Mouse (Mus musculus) ZHBTc4 (cell line): ENCODE data around the gene Unk.
A peak's percentile ranks its signal among the peaks of the same experiment; 100 is the strongest.
"Not testable (repeated sequence)": the region's sequence is repeated elsewhere in the genome, so short reads cannot be mapped to it uniquely, and the experiment has no call there.

Experiments
- DNase-seq: peaks from one replicate; pipeline ENCODE4 v3.0.0-alpha.2; 2011; ENCODE audit warnings: low read depth, low spot score

Gene Unk

GRCm38 (mm10) chr11:116087194-116088130 lies 57.3 kb downstream of the Unk start:
- peak; percentile 89 for DNase-seq

DNA sequence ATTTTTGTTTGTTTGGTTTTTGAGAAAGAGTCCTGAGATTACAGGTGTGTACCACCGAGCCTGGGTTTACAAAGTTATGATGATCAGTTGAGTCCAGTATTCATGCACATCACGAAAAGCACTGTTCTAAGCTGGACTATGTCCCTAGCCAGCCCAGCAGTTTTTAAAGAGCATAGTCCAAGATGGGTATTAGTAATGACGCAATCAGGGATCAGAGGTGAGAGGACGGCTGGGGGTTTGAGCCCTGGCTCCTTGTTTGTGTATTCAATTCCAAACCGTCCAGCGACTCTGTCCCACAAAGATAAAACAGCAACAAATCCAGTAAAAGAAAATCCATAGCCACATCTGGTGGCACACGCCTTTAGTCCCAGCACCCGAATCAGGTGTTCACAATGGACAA lies 58.1 kb downstream of the Unk start:
- DNase-seq = no peak

DNA sequence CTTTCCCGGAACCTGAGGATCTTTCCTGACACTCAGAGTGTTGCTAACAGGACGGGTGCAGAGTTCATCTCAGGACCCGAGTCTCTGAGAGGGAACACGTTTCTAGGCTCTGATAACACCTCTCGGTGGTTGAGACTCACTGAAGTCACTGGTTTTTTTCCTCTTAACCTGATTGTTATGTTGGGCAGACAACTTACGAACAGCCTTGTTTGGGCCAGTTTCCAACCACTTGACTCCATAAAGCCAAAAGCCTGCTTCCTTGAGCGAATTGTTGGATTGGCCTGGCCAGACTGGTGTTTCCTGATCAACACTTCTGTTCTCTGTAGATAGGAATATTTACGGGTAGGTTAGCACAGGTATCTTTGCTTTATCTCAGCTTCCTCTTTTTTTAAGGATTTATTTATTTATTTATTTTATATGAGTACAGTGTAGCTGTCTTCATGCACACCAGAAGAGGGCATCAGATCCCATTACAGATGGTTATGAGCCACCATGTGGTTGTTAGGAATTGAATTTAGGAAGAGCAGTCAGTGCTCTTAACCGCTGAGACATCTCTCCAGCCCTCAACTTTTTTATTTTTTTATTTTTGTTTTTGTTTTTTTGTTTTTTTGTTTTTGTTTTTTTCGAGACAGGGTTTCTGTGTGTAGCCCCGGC lies 58.7 kb downstream of the Unk start:
- no peak for DNase-seq

- no peak for DNase-seq
Measured at GRCm38 (mm10) chr11:116089545-116089944, 59.4 kb downstream of the Unk start.

GRCm38 (mm10) chr11:116091591-116091990 lies 61.5 kb downstream of the Unk start:
- no peak for DNase-seq

GRCm38 (mm10) chr11:116092959-116093358 lies 62.8 kb downstream of the Unk start:
- not testable (repeated sequence) for DNase-seq

DNA sequence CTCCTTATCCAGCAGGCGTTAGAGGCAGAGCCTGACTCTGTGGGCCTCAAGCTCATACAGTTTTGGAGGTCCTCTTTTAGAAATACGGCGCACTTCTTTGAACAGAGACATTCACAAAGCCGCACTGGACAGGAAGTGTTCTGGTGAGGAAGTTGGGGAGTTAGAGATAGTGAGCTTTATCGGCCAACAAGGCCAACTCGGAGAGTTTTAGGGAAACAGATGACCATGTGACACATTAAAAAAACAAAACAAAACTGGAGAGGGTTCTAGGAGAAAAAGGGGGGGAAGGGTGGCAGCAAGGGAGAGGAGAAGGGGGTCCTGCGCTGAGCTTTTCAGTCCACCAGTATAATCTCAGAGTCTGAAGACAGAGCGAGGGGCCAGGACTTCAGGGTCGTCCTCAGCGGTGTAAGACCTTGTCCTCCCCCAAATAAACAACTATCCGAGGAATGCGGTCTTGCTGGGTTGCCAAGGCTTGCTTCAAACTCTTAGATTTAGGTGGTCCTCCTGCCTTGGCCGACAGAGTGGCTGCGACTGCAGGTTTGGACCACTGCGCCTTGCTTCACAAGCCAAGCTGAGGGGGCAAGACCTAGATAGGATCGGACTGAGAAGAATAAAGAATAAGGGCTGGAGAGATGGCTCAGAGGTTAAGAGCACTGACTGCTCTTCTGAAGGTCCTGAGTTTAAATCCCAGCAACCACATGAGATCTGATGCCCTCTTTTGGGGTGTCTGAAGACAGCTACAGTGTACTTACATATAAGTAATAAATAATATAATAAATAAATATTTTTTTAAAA lies 63.8 kb downstream of the Unk start:
- DNase-seq = no peak

DNA sequence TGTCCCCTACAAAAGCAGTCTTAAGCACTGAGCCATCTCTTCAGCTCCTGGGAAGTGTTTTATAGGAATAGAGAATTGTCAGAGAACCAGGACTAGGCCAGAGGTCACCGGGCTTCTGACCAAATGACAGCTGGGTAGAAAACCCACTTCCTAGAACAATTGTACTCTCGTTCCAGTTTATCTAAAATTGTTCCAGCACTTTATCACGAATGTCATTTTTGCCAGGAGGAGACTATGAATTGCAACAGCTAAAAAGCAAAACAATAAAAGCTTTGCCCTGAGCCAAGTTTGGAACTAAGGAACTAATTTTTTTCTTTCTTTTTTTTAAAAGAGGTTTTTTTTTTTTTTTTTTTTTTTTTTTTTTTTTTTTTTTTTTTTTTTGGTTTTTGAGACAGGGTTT lies 65.5 kb downstream of the Unk start:
- DNase-seq = no peak

DNA sequence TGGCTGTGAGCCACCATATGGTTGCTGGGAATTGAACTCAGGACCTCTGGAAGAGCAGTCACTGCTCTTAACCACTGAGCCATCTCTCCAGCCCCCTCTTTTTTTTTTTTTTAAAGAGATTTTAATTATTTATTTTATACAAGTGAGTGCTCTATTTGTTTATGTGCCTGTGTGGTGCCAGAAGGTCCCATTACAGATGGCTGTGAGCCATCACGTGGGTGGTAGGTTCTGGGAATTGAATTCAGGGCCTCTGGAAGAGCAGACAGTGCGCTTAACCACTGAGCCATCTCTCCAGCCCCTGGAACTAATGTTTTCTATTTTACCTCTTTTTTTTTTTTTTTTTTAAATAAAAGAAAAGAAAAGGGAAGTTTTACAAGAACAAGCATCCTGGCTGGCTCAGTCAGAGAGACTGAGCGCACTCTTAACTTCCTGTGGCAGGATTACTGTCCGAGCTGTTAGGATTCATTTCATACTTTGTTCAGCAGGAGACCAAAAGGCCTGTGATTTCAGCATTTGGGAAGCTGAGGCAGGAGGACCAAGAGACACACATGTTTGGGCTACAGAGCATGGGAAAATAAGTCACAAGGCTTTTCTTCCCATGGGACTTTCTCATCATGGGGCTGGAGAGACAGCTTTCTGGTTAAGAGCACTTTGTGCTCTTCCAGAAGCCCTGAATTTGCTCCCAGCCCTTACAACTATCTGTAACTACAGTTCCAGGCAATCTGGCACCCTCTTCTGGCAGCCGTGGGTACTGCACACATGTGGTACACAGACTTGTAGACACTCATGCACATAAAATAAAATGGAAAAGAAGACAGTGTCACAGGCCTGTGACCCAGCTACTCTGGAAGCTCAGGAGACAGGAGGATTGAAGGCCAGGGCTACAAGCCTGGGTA lies 66.3 kb downstream of the Unk start:
- peak; percentile 97 for DNase-seq

GRCm38 (mm10) chr11:116098711-116099460 lies 68.8 kb downstream of the Unk start:
- no peak for DNase-seq

DNA sequence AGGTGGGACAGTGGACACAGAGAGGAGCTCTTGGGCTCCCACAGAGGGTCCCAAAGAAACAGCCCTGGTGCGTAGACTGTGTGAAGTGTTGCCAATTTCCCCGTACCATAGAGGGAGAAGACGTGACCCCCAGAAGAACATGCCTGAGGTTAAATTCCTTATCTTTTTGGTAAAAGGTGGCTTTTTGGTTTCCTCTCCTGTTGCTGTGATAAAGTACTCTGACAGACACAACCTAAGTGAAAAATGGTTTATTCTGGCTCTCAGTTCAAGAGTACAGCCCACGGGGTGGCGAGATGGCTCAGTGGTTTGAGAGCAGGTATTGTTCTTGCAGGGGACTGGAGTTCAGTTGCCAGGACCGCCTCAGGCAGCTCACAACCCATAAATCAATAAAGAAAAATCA lies 69.3 kb downstream of the Unk start:
- no peak for DNase-seq

DNA sequence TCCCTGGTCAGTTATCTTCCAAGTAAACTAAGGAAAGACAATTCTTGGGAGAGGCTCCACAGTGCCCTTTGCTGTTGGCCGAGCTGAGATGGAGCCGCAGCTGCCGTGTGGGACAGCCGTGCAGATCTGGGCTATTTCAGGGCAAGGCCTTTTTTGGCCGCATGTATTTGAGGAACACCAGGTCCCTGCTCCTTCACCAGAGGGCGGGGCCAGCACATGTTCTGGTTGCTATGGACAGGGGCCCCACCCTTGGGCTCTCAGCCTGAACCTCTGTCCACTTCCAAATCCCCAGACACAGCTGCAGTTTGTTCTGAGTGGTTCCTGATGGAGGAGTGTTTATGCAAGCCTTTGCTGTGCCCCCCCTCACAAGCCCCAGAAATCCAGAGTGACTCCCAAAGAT lies 70.3 kb downstream of the Unk start:
- DNase-seq = peak; percentile 26

- DNase-seq = no peak
Measured at GRCm38 (mm10) chr11:116100839-116101238, 70.7 kb downstream of the Unk start.

- peak; percentile 37 for DNase-seq
Measured at GRCm38 (mm10) chr11:116101931-116102381, 71.8 kb downstream of the Unk start.

DNA sequence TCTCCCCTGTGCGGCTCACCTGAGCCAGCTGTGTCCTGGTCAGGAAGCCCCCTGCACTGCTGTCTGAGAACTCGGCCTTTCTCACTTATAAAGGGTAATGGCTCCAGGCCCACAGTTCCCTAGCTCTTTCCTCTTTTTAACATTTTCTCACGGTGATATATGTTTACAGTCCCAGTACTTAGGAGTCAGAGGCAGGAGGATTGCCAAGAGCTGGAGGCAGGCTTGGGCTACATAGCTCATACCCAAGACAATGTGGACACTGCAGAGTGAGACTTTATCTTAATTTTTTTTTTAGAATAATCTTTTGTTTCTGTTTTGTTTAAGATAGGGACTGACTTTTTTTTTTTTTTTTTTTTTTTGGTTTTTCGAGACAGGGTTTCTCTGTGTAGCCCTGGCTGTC lies 72.3 kb downstream of the Unk start:
- no peak for DNase-seq

- DNase-seq = no peak
Measured at GRCm38 (mm10) chr11:116103572-116103971, 73.5 kb downstream of the Unk start.

GRCm38 (mm10) chr11:116104006-116104646 lies 74.0 kb downstream of the Unk start:
- DNase-seq = peak; percentile 89

DNA sequence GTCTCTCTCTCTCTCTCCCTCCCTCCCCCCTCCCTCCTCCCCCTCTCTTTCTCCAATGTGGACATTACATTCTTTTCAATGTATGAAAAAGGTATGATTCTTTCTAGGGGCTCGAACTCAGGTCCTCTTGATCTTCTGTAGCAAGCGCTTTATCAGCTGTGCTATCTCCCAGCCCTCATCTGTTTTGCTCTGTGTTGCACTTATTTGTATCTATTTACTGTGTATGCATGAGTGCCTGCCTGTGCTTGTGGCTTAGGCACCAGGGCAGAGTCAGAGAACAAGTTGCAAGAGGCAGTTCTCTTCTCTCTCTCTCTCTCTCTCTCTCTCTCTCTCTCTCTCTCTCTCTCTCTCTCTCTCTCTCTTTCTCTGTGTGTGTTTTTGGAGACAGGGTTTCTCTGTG lies 74.9 kb downstream of the Unk start:
- DNase-seq = no peak

DNA sequence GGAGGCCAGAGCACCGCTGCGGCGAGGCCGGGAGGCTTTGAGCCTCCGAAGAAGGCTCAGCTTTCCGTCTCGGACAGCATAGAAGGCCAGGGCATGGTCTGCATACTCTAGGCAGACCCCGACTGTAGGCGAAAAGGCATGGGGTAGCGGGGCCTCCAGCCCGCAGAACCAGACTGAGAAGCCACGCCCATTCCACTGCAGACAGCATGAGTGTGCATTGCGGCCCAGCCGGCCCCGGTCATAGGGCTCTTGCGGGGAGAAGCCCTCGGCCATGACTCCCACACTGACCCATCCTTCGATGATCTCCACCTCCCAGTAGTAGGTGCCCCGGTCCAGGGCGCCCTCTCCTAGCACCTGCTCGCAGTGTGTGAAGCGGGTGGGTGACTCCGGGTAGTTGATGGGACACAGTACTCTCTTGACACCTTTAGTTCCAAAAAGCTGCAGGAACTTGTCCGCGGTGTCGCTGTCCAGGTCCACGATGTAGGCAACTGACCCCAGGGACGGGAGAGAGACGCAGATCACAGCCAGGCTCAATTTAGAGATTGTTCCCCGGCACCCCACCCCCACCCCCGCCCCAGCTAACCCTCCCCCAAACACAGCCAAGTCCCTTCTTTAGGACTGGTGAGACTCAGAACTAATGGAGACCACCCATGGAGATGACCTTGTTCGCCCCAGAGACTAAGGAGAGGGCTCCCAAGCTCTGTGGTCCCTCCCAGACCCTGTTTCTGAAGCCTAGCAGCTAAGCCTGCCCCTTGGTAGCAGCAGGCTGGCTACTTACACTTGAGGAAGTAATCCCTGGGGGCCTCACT lies 76.2 kb downstream of the Unk start:
- peak; percentile 80 for DNase-seq
